Mouse (Mus musculus): Measurements from ENCODE around the gene Zfyve27. TPM values are rescaled to one million over a fixed set of nuclear protein-coding genes. Genes with fewer than 3 reads are reported as not detected.

Zfyve27 gene
- polyA plus RNA-seq (2012; rRNA removed) = 135 and 139 TPM in 2 replicates

GRCm38 (mm10) chr19:42163764-42164163 lies at the start of gene Zfyve27:
TSS of gene Zfyve27 (plus strand) at chr19:42163951.

GRCm38 (mm10) chr19:42128787-42129508 lies 34.8 kb upstream of the Zfyve27 start, which contains the start of gene Avpi1:
TSS of gene Avpi1 (minus strand) at chr19:42129059.

GRCm38 (mm10) chr19:42147170-42147768 lies 16.5 kb upstream of the Zfyve27 start, which contains the start of gene Marveld1:
TSS of gene Marveld1 (plus strand) at chr19:42147400.

GRCm38 (mm10) chr19:42201696-42202381 lies 38.1 kb downstream of the Zfyve27 start, which contains the start of gene Sfrp5:
TSS of gene Sfrp5 (minus strand) at chr19:42202252.

Other genes with a start within 250 kb of the Zfyve27 start
- 30.5 and 31.7 TPM in 2 replicates for gene Exosc1, start 230.5 kb upstream of the Zfyve27 start, polyA plus RNA-seq (2012; rRNA removed)
- gene Zdhhc16, start 230.5 kb upstream of the Zfyve27 start, polyA plus RNA-seq (2012; rRNA removed) = 93.7 and 94.8 TPM in 2 replicates
- gene Mms19, start 182.8 kb upstream of the Zfyve27 start, polyA plus RNA-seq (2012; rRNA removed) = 65.4 and 70.2 TPM in 2 replicates
- 16.5 and 16.8 TPM in 2 replicates for gene Ubtd1, start 182.2 kb upstream of the Zfyve27 start, polyA plus RNA-seq (2012; rRNA removed)
- 0.93 and 1.1 TPM in 2 replicates for gene Ankrd2, start 128.0 kb upstream of the Zfyve27 start, polyA plus RNA-seq (2012; rRNA removed)
- gene Hoga1, start 118.3 kb upstream of the Zfyve27 start, polyA plus RNA-seq (2012; rRNA removed) = 2.1 TPM in 2 replicates
- gene 4933411K16Rik, start 111.7 kb upstream of the Zfyve27 start, polyA plus RNA-seq (2012; rRNA removed) = 0.29 and 0.34 TPM in 2 replicates
- gene Morn4, start 77.6 kb upstream of the Zfyve27 start, polyA plus RNA-seq (2012; rRNA removed) = 161 and 175 TPM in 2 replicates
- gene Pi4k2a, start 73.5 kb upstream of the Zfyve27 start, polyA plus RNA-seq (2012; rRNA removed) = 40.2 and 41.2 TPM in 2 replicates
- gene Avpi1, start 34.9 kb upstream of the Zfyve27 start, polyA plus RNA-seq (2012; rRNA removed) = 5.2 and 6.2 TPM in 2 replicates
- 13.5 and 15.1 TPM in 2 replicates for gene Marveld1, start 16.6 kb upstream of the Zfyve27 start, polyA plus RNA-seq (2012; rRNA removed)
- 3.9 and 5.2 TPM in 2 replicates for gene Sfrp5, start 38.3 kb downstream of the Zfyve27 start, polyA plus RNA-seq (2012; rRNA removed)
- 41.9 and 46.1 TPM in 2 replicates for gene Golga7b, start 83.6 kb downstream of the Zfyve27 start, polyA plus RNA-seq (2012; rRNA removed)

Measured in central nervous system, embryonic 18 days (tissue).